Mouse (Mus musculus): ENCODE measurements at regions not wholly inside any gene's neighbourhood (a gene's known extent, or its start where the extent isn't known, plus 50 kb on each side); places are given as distances from the start of the nearest gene placed in this dataset.

DNA sequence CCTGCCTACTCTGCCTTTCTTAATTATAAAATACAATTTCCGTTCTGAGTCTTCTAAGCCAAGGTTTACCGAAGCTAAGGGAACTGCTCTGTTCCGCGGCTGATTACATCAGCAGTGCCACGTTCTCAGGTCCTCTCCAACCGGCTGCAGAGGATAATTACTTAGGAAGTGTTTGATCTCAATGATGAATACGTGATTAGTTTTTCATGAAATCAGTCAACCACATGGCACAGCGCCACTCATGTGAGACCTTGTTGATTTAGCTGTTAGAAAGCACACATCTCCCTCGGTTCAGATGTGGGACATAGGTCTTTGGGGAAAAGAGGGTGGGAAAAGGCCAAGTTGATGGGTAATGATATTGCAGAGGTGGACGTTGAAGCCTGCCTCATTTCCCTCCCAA lies 141.7 kb downstream of the Pou4f1 start:
- Histone ChIP-seq H3K4me1 (ENCODE audit: control insufficient read depth, insufficient read depth, low read length) (no peaks in the 10 kb centered on the region), H3K4me3 (replicated peaks; ENCODE audit: control insufficient read depth, low read depth, low read length) (no peak overlapping the region), H3K27ac (ENCODE audit: control insufficient read depth, insufficient read depth, low read depth, low read length, poor library complexity) (no peak overlapping the region)
- 79% methylated on average over 10 of the region's 10 CpGs for WGBS
- no peak for TF ChIP-seq POLR2A (IDR thresholded peaks at IDR 0.05; ENCODE audit: borderline replicate concordance, control insufficient read depth, low read depth, low read length)
- TF ChIP-seq CTCF (IDR thresholded peaks at IDR 0.05; ENCODE audit: control insufficient read depth, insufficient read depth, low read length): no peak

DNA sequence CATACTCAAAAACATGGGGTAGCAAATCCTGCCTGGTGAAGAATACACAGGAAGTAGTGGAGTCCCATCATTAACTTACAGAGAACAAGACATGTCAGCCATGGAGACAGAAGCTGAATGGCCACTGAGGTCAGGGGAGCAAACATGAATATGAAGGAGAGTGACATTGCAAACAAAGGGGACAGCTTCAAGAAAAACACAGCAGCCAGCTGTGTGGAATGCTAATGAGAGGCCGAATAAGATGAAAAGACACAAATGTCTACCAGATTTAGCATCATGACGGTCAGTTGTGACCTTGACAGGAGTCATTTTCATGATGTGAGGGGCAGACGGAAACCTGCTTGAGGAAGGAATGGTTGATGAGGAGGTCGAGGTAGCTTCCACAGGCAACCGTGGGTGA lies 167.7 kb downstream of the Pou4f1 start:
- TF ChIP-seq POLR2A (IDR thresholded peaks at IDR 0.05; ENCODE audit: borderline replicate concordance, control insufficient read depth, low read depth, low read length) (no peak), CTCF (IDR thresholded peaks at IDR 0.05; ENCODE audit: control insufficient read depth, insufficient read depth, low read length) (no peak)
- WGBS: 70% methylated on average over 5 of the region's 5 CpGs
- H3K4me1 ChIP-seq (ENCODE audit: control insufficient read depth, insufficient read depth, low read length): no peaks in the 10 kb centered on the region
- H3K27ac ChIP-seq (ENCODE audit: control insufficient read depth, insufficient read depth, low read depth, low read length, poor library complexity): no peak overlapping the region
- no peak overlapping the region for H3K4me3 ChIP-seq (replicated peaks; ENCODE audit: control insufficient read depth, low read depth, low read length)

DNA sequence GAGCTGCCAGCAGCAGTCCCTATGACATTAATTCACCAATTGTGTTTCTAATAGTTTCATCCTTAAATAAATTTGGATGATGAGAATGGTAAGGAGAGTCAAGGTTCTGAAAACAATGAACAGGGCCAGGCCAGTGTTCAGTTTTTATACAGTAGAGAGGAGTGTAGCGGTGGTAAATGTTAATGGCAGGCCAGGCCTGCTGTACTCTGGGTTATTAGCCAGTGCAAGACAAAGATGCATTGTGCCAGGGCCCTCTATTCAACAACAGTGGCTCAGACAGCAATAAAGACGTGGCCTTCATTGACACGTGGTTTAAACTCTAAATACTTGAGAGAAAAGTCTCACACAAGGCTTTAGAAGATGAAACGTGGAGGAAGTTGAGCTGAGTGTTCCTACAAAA lies 169.5 kb downstream of the Pou4f1 start:
- Histone ChIP-seq H3K27ac (ENCODE audit: control insufficient read depth, insufficient read depth, low read depth, low read length, poor library complexity) (no peak overlapping the region), H3K4me3 (replicated peaks; ENCODE audit: control insufficient read depth, low read depth, low read length) (no peak overlapping the region), H3K4me1 (ENCODE audit: control insufficient read depth, insufficient read depth, low read length) (no peaks in the 10 kb centered on the region)
- 61% methylated on average over 4 of the region's 4 CpGs for WGBS
- TF ChIP-seq POLR2A (IDR thresholded peaks at IDR 0.05; ENCODE audit: borderline replicate concordance, control insufficient read depth, low read depth, low read length): no peak
- TF ChIP-seq CTCF (IDR thresholded peaks at IDR 0.05; ENCODE audit: control insufficient read depth, insufficient read depth, low read length): no peak

DNA sequence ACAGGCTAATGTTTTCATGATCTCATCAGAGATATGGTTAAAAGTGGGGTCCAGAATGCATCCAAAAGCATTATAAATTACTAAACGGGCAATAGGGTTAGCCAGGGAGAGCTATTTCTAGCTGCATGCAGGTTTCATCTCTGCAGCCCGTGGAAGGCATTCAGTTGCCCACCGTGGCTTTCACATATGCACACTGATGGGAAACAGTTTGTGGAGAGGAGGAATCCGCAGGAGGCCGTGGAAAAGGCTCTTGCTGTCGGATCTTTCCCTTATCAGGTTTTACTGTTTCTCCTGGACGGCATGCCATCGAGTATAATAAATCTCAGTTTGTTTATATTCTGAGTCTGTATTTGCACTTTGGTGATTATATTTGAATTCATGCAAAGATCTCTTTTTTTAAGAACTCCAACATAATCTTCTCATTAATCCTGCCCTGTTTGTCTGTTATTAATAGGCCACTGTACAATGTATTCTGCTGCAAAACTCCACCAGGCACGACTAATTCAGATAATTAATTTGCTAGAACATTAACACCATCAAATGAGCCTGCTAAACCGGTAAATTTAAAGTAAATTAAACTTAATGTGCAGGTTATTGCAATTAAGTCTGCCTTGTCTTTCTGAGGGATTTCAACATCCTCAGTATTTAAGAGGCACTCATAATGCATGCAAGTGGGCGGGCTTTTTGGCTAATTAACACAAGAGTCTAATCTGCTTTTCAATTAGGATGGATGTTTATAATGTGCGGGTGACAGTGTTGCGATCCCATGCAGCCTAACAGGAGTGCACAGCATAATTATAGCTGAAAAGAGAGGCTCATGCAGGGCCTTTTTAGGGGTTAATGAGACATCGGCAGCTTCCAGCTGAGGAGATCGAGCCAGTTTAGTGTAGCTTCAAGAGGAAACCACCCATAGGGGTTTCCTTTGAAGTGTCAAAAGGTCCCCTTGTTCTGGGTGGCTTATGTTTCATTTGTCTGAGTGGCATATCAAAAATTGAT lies 170.2 kb downstream of the Pou4f1 start:
- 79% methylated on average over 15 of the region's 15 CpGs for WGBS
- H3K4me3 ChIP-seq (replicated peaks; ENCODE audit: control insufficient read depth, low read depth, low read length): no peak overlapping the region
- H3K4me1 ChIP-seq (ENCODE audit: control insufficient read depth, insufficient read depth, low read length): no peaks in the 10 kb centered on the region
- H3K27ac ChIP-seq (ENCODE audit: control insufficient read depth, insufficient read depth, low read depth, low read length, poor library complexity): no peak overlapping the region
- no peak for TF ChIP-seq POLR2A (IDR thresholded peaks at IDR 0.05; ENCODE audit: borderline replicate concordance, control insufficient read depth, low read depth, low read length)

DNA sequence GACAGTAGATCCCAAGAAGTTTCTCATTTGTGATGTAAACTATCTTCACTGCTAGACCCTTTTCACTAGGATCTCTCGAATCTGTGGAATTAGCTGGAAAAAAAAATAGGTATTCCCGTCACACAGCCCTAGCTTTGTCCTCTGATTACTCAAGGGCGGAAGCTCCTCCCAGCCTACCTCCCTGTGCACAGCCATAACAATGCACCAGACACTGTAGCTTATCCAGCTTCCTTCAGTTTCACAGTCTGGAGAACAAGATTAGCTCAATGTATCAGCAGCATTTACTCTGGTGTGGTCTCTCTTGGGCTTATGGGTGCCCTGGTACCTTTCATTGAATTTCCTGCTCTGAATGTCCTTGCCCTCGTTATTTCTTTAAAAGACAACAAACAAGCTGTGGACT lies 174.0 kb downstream of the Pou4f1 start:
- Histone ChIP-seq H3K4me1 (ENCODE audit: control insufficient read depth, insufficient read depth, low read length) (no peaks in the 10 kb centered on the region), H3K4me3 (replicated peaks; ENCODE audit: control insufficient read depth, low read depth, low read length) (no peak overlapping the region), H3K27ac (ENCODE audit: control insufficient read depth, insufficient read depth, low read depth, low read length, poor library complexity) (no peak overlapping the region)
- WGBS: 41% methylated on average over 4 of the region's 4 CpGs
- no peak for TF ChIP-seq CTCF (IDR thresholded peaks at IDR 0.05; ENCODE audit: control insufficient read depth, insufficient read depth, low read length)
- TF ChIP-seq POLR2A (IDR thresholded peaks at IDR 0.05; ENCODE audit: borderline replicate concordance, control insufficient read depth, low read depth, low read length): no peak

DNA sequence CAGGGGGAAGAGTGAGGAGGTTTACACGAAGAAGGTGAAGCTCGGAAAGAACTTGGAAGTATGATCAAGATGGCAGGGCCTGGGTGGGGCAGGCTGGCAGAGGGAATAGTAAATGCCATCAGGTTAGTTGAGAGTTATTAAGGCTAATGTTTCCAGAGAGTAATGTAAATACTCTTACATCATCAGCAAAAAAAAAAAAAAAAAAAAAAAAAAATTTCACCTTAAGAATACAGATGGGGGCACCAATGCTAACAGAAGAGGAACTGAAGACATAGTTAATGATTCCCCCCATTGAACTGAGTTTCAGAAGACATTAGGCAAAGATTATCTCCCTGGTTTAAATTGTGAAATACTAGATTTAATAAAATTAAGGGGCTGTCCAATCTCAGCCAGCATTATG lies 174.7 kb downstream of the Pou4f1 start:
- Histone ChIP-seq H3K27ac (ENCODE audit: control insufficient read depth, insufficient read depth, low read depth, low read length, poor library complexity) (no peak overlapping the region), H3K4me1 (ENCODE audit: control insufficient read depth, insufficient read depth, low read length) (no peaks in the 10 kb centered on the region), H3K4me3 (replicated peaks; ENCODE audit: control insufficient read depth, low read depth, low read length) (no peak overlapping the region)
- no peak for TF ChIP-seq POLR2A (IDR thresholded peaks at IDR 0.05; ENCODE audit: borderline replicate concordance, control insufficient read depth, low read depth, low read length)
- no peak for TF ChIP-seq CTCF (IDR thresholded peaks at IDR 0.05; ENCODE audit: control insufficient read depth, insufficient read depth, low read length)
- WGBS: 84% methylated on average over 2 of the region's 2 CpGs

DNA sequence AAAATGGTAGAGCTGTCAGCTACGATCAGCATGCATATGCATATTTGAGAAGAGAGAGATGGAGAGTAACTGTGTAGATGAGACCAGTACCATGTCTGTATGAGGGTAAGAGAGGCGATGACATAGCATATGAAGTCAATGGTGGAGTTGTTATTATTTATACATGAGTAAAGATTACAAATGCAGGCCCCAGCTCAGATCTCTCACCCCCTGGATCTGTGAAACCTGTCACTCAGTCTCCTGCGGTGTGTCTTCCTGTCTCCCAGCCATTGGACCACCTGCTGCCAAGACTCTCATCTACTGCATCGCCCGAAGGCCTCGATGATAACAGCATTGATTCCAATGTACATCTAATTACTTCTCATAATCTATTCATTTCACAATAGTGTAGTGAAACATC lies 187.4 kb downstream of the Pou4f1 start:
- H3K4me1 ChIP-seq (ENCODE audit: control insufficient read depth, insufficient read depth, low read length): no peaks in the 10 kb centered on the region
- TF ChIP-seq CTCF (IDR thresholded peaks at IDR 0.05; ENCODE audit: control insufficient read depth, insufficient read depth, low read length) (no peak), POLR2A (IDR thresholded peaks at IDR 0.05; ENCODE audit: borderline replicate concordance, control insufficient read depth, low read depth, low read length) (no peak)
- 85% methylated on average over 6 of the region's 6 CpGs for WGBS
- no peak overlapping the region for H3K4me3 ChIP-seq (replicated peaks; ENCODE audit: control insufficient read depth, low read depth, low read length)
- no peak overlapping the region for H3K27ac ChIP-seq (ENCODE audit: control insufficient read depth, insufficient read depth, low read depth, low read length, poor library complexity)

DNA sequence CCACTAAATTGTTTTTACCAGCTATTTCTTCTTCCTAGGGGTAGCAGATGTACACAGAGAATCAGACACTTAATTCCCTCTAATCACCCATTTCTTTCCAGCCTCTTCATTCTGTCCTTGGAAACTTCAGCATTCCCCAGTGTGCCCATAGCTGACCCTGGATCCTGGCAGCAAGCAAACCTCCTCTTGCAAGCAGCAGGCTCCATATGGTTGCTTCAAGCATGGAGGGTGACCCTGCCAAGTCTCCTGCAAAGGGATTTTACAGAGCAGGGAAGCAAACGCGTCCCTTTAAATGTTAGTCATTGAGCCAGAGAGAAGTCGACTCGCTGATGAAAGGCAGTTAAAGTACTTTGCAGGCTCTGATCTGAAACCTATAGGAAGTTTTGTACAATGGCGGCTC lies 187.9 kb downstream of the Pou4f1 start:
- no peak for TF ChIP-seq POLR2A (IDR thresholded peaks at IDR 0.05; ENCODE audit: borderline replicate concordance, control insufficient read depth, low read depth, low read length)
- no peak for TF ChIP-seq CTCF (IDR thresholded peaks at IDR 0.05; ENCODE audit: control insufficient read depth, insufficient read depth, low read length)
- no peaks in the 10 kb centered on the region for H3K4me1 ChIP-seq (ENCODE audit: control insufficient read depth, insufficient read depth, low read length)
- WGBS: 77% methylated on average over 5 of the region's 5 CpGs
- H3K27ac ChIP-seq (ENCODE audit: control insufficient read depth, insufficient read depth, low read depth, low read length, poor library complexity): no peak overlapping the region
- H3K4me3 ChIP-seq (replicated peaks; ENCODE audit: control insufficient read depth, low read depth, low read length): no peak overlapping the region

Measured in bone marrow, adult 2 months (tissue).